Mouse (Mus musculus): ENCODE measurements around the gene Acnat2. TPM values are rescaled to one million over a fixed set of nuclear protein-coding genes. Genes with fewer than 3 reads are reported as not detected.
"Not testable (repeated sequence)": the region's sequence is repeated elsewhere in the genome, so short reads cannot be mapped to it uniquely, and the experiment has no call there.

Acnat2 gene
- total RNA-seq, 1 experiment: not detected

DNA sequence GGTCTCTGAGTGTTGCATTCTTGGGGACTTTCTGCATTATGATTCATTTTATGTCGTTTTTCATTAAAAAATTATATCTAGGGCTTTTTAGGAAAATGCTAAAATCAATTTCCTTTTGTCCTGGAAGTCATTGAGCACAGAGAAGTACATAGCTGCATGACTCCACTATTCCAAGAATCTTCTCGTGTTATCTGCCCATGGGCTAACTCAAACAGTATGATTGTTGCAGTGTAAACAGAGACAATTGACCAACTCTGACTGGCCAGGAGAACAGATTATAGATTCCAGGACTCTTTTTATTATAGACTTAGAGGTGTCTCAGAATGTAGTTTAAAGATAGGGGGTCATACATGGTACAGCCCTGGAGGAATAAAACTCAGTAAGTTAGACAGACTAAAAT, 21.1 kb downstream of the Acnat2 start:
- H3K36me3 ChIP-seq (ENCODE audit: control insufficient read depth, insufficient read depth, low read length, poor library complexity, severe bottlenecking): no peaks in the 10 kb centered on the region
- no peaks in the 10 kb centered on the region for H3K4me1 ChIP-seq (ENCODE audit: control insufficient read depth in 2 of 2, insufficient read depth in 2 of 2, low read length in 2 of 2, poor library complexity in 1 of 2)
- H3K4me3 ChIP-seq (ENCODE audit: insufficient read depth in 1 of 2, low read depth in 1 of 2, low read length in 2 of 2, poor library complexity in 1 of 2, severe bottlenecking in 1 of 2): no peak overlapping the region
- DNase-seq (ENCODE audit: low read depth, low spot score): no peak
- H3K9ac ChIP-seq (ENCODE audit: insufficient read depth, low read depth, low read length, poor library complexity, severe bottlenecking): no peak overlapping the region
- H3K9me3 ChIP-seq (ENCODE audit: control insufficient read depth, insufficient read depth, low read depth, low read length): no peaks in the 10 kb centered on the region
- TF ChIP-seq ZNF384 (IDR thresholded peaks at IDR 0.05; ENCODE audit: low read depth, low read length) (no peak), ZC3H11A (IDR thresholded peaks at IDR 0.05; ENCODE audit: borderline replicate concordance, low read depth, low read length) (no peak)
- no peak overlapping the region for H3K27ac ChIP-seq (ENCODE audit: insufficient read depth, low read depth, low read length, poor library complexity, severe bottlenecking)
- in situ Hi-C loops (cut with MboI; ENCODE audit: low sequenced_read_pairs in 2 of 2, unreplicated experiment in 2 of 2): no loop called here

GRCm38 (mm10) chr4:49383576-49384318, 24.2 kb downstream of the Acnat2 start:
- H3K9ac ChIP-seq (ENCODE audit: insufficient read depth, low read depth, low read length, poor library complexity, severe bottlenecking); H3K4me3 ChIP-seq (ENCODE audit: insufficient read depth in 1 of 2, low read depth in 1 of 2, low read length in 2 of 2, poor library complexity in 1 of 2, severe bottlenecking in 1 of 2); H3K27ac ChIP-seq (ENCODE audit: insufficient read depth, low read depth, low read length, poor library complexity, severe bottlenecking); in situ Hi-C loops (cut with MboI; ENCODE audit: low sequenced_read_pairs in 2 of 2, unreplicated experiment in 2 of 2); H3K9me3 ChIP-seq (ENCODE audit: control insufficient read depth, insufficient read depth, low read depth, low read length); H3K4me1 ChIP-seq (ENCODE audit: control insufficient read depth in 2 of 2, insufficient read depth in 2 of 2, low read length in 2 of 2, poor library complexity in 1 of 2); DNase-seq (ENCODE audit: low read depth, low spot score); H3K36me3 ChIP-seq (ENCODE audit: control insufficient read depth, insufficient read depth, low read length, poor library complexity, severe bottlenecking): not testable (repeated sequence)

DNA sequence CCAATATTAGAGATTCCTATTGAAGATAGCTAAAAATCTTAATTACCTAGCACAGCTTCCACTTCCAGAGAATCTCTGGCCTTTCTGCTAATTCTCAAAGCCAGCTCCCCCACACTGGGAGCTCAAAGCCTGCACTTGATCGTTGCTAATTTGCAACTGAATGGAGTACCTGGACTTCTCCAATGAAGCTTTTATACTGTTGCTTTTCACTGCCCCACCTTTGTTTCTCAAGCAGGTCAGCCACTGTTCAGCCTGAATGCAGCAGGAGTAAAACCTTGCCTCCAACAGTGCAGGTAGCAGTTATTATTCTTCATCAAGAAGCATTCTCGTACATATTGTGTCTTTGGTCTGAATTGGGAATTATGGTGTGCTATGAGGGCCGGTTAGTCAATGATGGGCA, 39.9 kb downstream of the Acnat2 start:
- DNase-seq (ENCODE audit: low read depth, low spot score); H3K36me3 ChIP-seq (ENCODE audit: control insufficient read depth, insufficient read depth, low read length, poor library complexity, severe bottlenecking); H3K9me3 ChIP-seq (ENCODE audit: control insufficient read depth, insufficient read depth, low read depth, low read length); H3K9ac ChIP-seq (ENCODE audit: insufficient read depth, low read depth, low read length, poor library complexity, severe bottlenecking); H3K27ac ChIP-seq (ENCODE audit: insufficient read depth, low read depth, low read length, poor library complexity, severe bottlenecking); H3K4me3 ChIP-seq (ENCODE audit: insufficient read depth in 1 of 2, low read depth in 1 of 2, low read length in 2 of 2, poor library complexity in 1 of 2, severe bottlenecking in 1 of 2); in situ Hi-C loops (cut with MboI; ENCODE audit: low sequenced_read_pairs in 2 of 2, unreplicated experiment in 2 of 2); H3K4me1 ChIP-seq (ENCODE audit: control insufficient read depth in 2 of 2, insufficient read depth in 2 of 2, low read length in 2 of 2, poor library complexity in 1 of 2): not testable (repeated sequence)

GRCm38 (mm10) chr4:49357097-49357496, 50.9 kb downstream of the Acnat2 start:
- no peak overlapping the region for H3K27ac ChIP-seq (ENCODE audit: insufficient read depth, low read depth, low read length, poor library complexity, severe bottlenecking)
- in situ Hi-C loops (cut with MboI; ENCODE audit: low sequenced_read_pairs in 2 of 2, unreplicated experiment in 2 of 2): no loop called here
- no peaks in the 10 kb centered on the region for H3K36me3 ChIP-seq (ENCODE audit: control insufficient read depth, insufficient read depth, low read length, poor library complexity, severe bottlenecking)
- TF ChIP-seq ZC3H11A (IDR thresholded peaks at IDR 0.05; ENCODE audit: borderline replicate concordance, low read depth, low read length): no peak
- TF ChIP-seq MAFK (IDR thresholded peaks at IDR 0.05; ENCODE audit: insufficient read depth, low read depth, low read length): no peak
- no peak for TF ChIP-seq ZNF384 (IDR thresholded peaks at IDR 0.05; ENCODE audit: low read depth, low read length)
- TF ChIP-seq CHD2 (IDR thresholded peaks at IDR 0.05; ENCODE audit: low read depth, low read length): no peak
- no peak for TF ChIP-seq HCFC1 (IDR thresholded peaks at IDR 0.05; ENCODE audit: borderline replicate concordance, insufficient read depth, low read length)
- no peak for DNase-seq (ENCODE audit: low read depth, low spot score)
- H3K9me3 ChIP-seq (ENCODE audit: control insufficient read depth, insufficient read depth, low read depth, low read length): no peaks in the 10 kb centered on the region
- no peak overlapping the region for H3K4me3 ChIP-seq (ENCODE audit: insufficient read depth in 1 of 2, low read depth in 1 of 2, low read length in 2 of 2, poor library complexity in 1 of 2, severe bottlenecking in 1 of 2)
- no peak overlapping the region for H3K9ac ChIP-seq (ENCODE audit: insufficient read depth, low read depth, low read length, poor library complexity, severe bottlenecking)
- no peaks in the 10 kb centered on the region for H3K4me1 ChIP-seq (ENCODE audit: control insufficient read depth in 2 of 2, insufficient read depth in 2 of 2, low read length in 2 of 2, poor library complexity in 1 of 2)

DNA sequence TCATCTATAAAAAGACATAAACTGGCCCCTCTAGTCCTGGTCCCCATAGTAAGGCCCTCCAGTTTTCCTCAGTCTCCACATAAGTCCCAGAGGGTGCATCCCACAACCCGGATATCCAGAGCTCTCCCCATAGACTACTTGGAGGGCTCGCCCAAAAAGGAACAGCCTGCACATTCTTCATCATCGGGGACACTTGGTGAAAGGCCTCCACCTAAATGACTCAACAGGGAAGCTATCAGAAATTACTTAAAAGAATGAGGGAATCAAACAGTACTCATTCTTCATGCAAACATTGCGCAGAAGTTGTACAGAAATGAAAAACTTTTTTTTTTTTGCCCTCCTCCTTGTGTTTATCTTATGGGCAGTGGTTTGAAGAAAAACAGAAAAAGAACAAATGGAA, 57.5 kb downstream of the Acnat2 start:
- no peaks in the 10 kb centered on the region for H3K36me3 ChIP-seq (ENCODE audit: control insufficient read depth, insufficient read depth, low read length, poor library complexity, severe bottlenecking)
- TF ChIP-seq ZC3H11A (IDR thresholded peaks at IDR 0.05; ENCODE audit: borderline replicate concordance, low read depth, low read length) (no peak), ZNF384 (IDR thresholded peaks at IDR 0.05; ENCODE audit: low read depth, low read length) (no peak), MAFK (IDR thresholded peaks at IDR 0.05; ENCODE audit: insufficient read depth, low read depth, low read length) (no peak), CHD2 (IDR thresholded peaks at IDR 0.05; ENCODE audit: low read depth, low read length) (no peak), HCFC1 (IDR thresholded peaks at IDR 0.05; ENCODE audit: borderline replicate concordance, insufficient read depth, low read length) (no peak)
- in situ Hi-C loops (cut with MboI; ENCODE audit: low sequenced_read_pairs in 2 of 2, unreplicated experiment in 2 of 2): no loop called here

More for the DNA sequence above, 57.5 kb downstream of the Acnat2 start:
- Histone ChIP-seq H3K9ac (ENCODE audit: insufficient read depth, low read depth, low read length, poor library complexity, severe bottlenecking) (no peak overlapping the region), H3K27ac (ENCODE audit: insufficient read depth, low read depth, low read length, poor library complexity, severe bottlenecking) (no peak overlapping the region), H3K9me3 (ENCODE audit: control insufficient read depth, insufficient read depth, low read depth, low read length) (no peaks in the 10 kb centered on the region), H3K4me3 (ENCODE audit: insufficient read depth in 1 of 2, low read depth in 1 of 2, low read length in 2 of 2, poor library complexity in 1 of 2, severe bottlenecking in 1 of 2) (no peak overlapping the region), H3K4me1 (ENCODE audit: control insufficient read depth in 2 of 2, insufficient read depth in 2 of 2, low read length in 2 of 2, poor library complexity in 1 of 2) (no peaks in the 10 kb centered on the region)
- no peak for DNase-seq (ENCODE audit: low read depth, low spot score)

Measured in ES-E14 (cell line).